Mouse (Mus musculus) liver, postnatal 0 days (tissue): Measurements from ENCODE around the gene Aatf. TPM values are rescaled to one million over a fixed set of nuclear protein-coding genes. Genes with fewer than 3 reads are reported as not detected.
"Not testable (repeated sequence)": the region's sequence is repeated elsewhere in the genome, so short reads cannot be mapped to it uniquely, and the experiment has no call there.

ENCODE experiments used
- ATAC-seq: fragments of 200-750 bp; cut with Nextera tagmentation; 2 replicates; pipeline ENCODE4 v1.8.0; 2017; ENCODE audit warnings: mild to moderate bottlenecking, moderate library complexity
- DNase-seq: peaks from one replicate; pipeline ENCODE4 v3.0.0-alpha.2; 2016
- H3K27ac ChIP-seq: fragments of 300-500 bp; sonication (generic); 2 replicates; pipeline ENCODE4 v1.5.1; 2014; ENCODE audit warnings: antibody characterized with exemption, moderate library complexity, mild to moderate bottlenecking, low read depth
- H3K27me3 ChIP-seq: fragments of 300-500 bp; sonication (generic); 2 replicates; pipeline ENCODE4 v1.6.1; 2014; ENCODE audit warnings: low read length, control low read depth, mixed read lengths; ENCODE audit not compliant: insufficient read depth
- H3K36me3 ChIP-seq: fragments of 300-500 bp; sonication (generic); replicated peaks from 2 replicates; pipeline ENCODE4 v1.6.1; 2014; ENCODE audit warnings: mild to moderate bottlenecking, control low read depth, low read length, moderate library complexity, mixed read lengths; ENCODE audit not compliant: insufficient read depth
- H3K4me1 ChIP-seq: fragments of 300-500 bp; sonication (generic); 2 replicates; pipeline ENCODE4 v1.6.1; 2014; ENCODE audit warnings: antibody characterized with exemption, mild to moderate bottlenecking, control low read depth; ENCODE audit not compliant: insufficient read depth
- H3K4me2 ChIP-seq: fragments of 300-500 bp; sonication (generic); 2 replicates; pipeline ENCODE4 v1.6.1; 2014; ENCODE audit warnings: low read depth, mild to moderate bottlenecking, low read length, moderate library complexity, mixed read lengths
- H3K4me3 ChIP-seq: fragments of 300-500 bp; sonication (generic); 2 replicates; pipeline ENCODE4 v1.5.1; 2014; ENCODE audit warnings: low read depth, low read length
- H3K9ac ChIP-seq: fragments of 300-500 bp; sonication (generic); replicated peaks from 2 replicates; pipeline ENCODE4 v1.6.1; 2014; ENCODE audit warnings: mild to moderate bottlenecking, moderate library complexity
- H3K9me3 ChIP-seq: fragments of 300-500 bp; sonication (generic); 2 replicates; pipeline ENCODE4 v1.6.1; 2016; ENCODE audit warnings: mild to moderate bottlenecking, control low read depth, low read length, mixed read lengths
- CTCF ChIP-seq: sonication (generic); IDR thresholded peaks from 2 replicates; pipeline ENCODE4 v1.5.1; 2016; ENCODE audit warnings: antibody characterized with exemption, low read depth
- EP300 ChIP-seq: IDR thresholded peaks from 2 replicates; pipeline ENCODE4 v1.6.1; 2016; ENCODE audit warnings: antibody characterized with exemption, low read depth, mild to moderate bottlenecking
- WGBS: fragments of 180-500 bp; shearing (Covaris S2); extraction: QIAGEN DNeasy Blood & Tissue Kit; methylation state at CpG from one replicate; pipeline ENCODE4 v1.1.7; 2014; ENCODE audit not compliant: insufficient replicate concordance; 5-methylcytosine and 5-hydroxymethylcytosine counted together
- polyA plus RNA-seq: library from polyadenylated mRNA; unstranded; fragments of >200 nt; fragmentation: Nextera tagmentation; extraction: Ambion mirVana; gene quantifications from 2 replicates; pipeline ENCODE4 v1.2.1, GENCODE M21; 2015

The Aatf gene
- polyA plus RNA-seq, 1 experiment from 2014 or later, result 20.6 TPM

DNA sequence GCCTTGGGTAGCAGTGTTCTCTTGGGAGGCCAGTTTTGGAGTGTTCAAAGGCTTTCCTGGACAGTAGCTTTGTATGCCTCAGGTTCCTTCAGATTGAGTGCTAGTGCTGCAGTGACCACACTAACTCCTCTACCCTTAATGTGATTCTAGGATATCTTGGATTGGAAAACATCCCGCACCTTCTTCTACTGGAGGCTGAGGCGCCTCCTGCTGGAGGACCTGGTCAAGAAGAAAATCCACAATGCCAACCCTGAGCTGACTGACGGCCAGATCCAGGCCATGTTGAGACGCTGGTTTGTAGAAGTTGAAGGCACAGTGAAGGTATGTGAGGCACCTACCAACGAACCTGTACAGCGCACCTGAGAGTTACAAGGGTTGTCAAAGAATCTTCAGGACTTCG, 121.3 kb downstream of the Aatf start:
- H3K27ac ChIP-seq, H3K4me3 ChIP-seq, H3K9ac ChIP-seq, DNase-seq, H3K9me3 ChIP-seq, H3K27me3 ChIP-seq, H3K4me2 ChIP-seq, ATAC-seq, H3K4me1 ChIP-seq: not testable (repeated sequence)
- WGBS, result 80% methylated on average over 7 of the region's 7 CpGs
- TF ChIP-seq CTCF, result peak; percentile 40
- peaks cover 39% of the 10 kb centered on the region for H3K36me3 ChIP-seq

DNA sequence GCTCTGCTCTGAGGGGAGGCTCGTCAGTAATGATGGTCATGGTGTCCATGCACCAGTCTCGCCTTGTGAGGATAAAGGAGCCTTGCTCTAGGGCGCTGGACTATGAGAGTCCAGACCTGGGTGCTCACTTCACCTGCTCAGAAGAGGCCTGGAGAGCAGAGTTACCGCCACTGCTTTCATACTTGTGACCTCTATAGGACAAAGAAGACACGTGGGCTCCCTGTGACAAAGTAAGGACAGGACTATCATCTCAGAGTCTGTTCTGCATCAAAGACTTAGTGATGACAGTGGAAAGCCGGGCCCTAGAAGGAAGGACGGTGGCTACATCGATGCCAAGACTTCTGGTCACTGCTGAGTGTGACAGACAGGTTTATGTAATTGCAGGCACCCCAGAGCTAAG, 122.2 kb downstream of the Aatf start:
- TF ChIP-seq EP300, result no peak
- TF ChIP-seq CTCF, result no peak
- Histone ChIP-seq H3K9ac (no peak overlapping the region), H3K9me3 (no peaks in the 10 kb centered on the region), H3K36me3 (peaks cover 41% of the 10 kb centered on the region), H3K27ac (no peak overlapping the region), H3K4me2 (no peak overlapping the region), H3K4me3 (no peak overlapping the region), H3K4me1 (no peaks in the 10 kb centered on the region), H3K27me3 (no peaks in the 10 kb centered on the region)
- ATAC-seq, result no peak
- 79% methylated on average over 8 of the region's 8 CpGs for WGBS
- DNase-seq, result no peak

DNA sequence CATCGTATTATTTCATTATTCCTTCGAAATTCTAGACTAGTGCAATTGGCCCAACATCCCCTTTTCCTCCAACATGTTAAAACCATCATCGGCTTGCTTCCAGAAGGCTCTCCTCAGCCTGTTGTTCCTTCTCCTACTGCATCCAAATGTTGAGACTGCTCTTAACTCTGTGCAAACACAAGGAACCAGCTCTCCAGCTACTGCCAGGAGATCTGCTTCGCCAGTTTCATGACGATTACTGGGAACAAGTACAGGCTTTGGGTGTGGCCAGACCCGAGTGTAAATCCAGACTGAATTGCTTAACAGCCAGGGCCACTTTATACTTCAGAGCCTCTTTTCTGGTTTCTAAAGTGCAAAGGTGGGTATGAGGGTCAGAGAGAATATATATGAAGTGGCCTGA, 124.0 kb downstream of the Aatf start:
- no peak overlapping the region for H3K4me3 ChIP-seq
- H3K36me3 ChIP-seq, result peaks cover 46% of the 10 kb centered on the region
- ATAC-seq, result no peak

DNA sequence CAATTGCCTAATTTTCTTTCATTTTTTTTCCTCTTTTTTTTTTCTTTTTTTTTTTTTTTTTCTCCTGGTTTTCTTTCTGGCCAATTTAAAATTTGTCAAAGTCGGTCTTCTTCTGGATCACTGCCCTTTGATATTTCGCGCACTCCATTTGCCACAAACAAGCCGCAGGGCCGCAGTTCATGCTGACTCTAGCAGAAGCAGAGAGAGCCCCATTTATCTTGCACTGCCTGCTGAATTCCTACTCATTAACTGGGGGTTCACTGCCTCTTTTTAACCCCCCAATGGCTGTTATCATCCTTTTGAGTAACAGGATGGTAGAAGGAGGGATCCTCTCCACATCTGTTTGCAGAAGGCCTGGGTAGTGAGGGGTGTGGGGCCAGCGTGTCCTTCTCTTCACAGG, 129.4 kb downstream of the Aatf start:
- TF ChIP-seq EP300 (no peak), CTCF (no peak)
- 88% methylated on average over 6 of the region's 6 CpGs for WGBS
- Histone ChIP-seq H3K4me3 (no peak overlapping the region), H3K9ac (no peak overlapping the region), H3K4me2 (no peak overlapping the region), H3K4me1 (no peaks in the 10 kb centered on the region), H3K36me3 (peaks cover 46% of the 10 kb centered on the region), H3K27me3 (no peaks in the 10 kb centered on the region), H3K9me3 (no peaks in the 10 kb centered on the region), H3K27ac (no peak overlapping the region)
- DNase-seq, result no peak
- no peak for ATAC-seq

More for the DNA sequence above, 124.0 kb downstream of the Aatf start:
- Histone ChIP-seq H3K27me3 (no peaks in the 10 kb centered on the region), H3K27ac (no peak overlapping the region), H3K4me2 (no peak overlapping the region), H3K9me3 (no peaks in the 10 kb centered on the region), H3K4me1 (no peaks in the 10 kb centered on the region), H3K9ac (no peak overlapping the region)
- 76% methylated on average over 6 of the region's 6 CpGs for WGBS
- no peak for DNase-seq
- TF ChIP-seq EP300, result no peak

DNA sequence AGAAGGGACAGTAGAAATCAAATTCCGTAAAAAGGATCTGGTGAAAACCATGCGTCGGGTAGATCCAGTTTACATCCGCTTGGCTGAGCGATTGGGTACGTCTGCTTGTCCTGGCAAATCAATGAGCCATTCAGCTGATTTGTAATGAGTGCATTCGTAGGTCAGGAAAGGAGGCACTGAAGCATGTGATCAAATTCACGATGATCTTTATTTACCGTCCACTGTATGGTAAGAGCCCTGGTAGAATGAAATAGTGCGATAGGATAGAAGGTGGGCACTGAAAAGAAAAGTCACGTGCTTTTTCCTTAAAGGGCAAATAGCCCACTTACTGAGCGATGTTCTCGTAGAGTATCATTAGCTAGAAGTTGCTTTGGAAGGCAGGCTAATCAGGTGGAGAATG, 130.9 kb downstream of the Aatf start:
- DNase-seq, result no peak
- no peak for ATAC-seq
- peaks cover 37% of the 10 kb centered on the region for H3K36me3 ChIP-seq

DNA sequence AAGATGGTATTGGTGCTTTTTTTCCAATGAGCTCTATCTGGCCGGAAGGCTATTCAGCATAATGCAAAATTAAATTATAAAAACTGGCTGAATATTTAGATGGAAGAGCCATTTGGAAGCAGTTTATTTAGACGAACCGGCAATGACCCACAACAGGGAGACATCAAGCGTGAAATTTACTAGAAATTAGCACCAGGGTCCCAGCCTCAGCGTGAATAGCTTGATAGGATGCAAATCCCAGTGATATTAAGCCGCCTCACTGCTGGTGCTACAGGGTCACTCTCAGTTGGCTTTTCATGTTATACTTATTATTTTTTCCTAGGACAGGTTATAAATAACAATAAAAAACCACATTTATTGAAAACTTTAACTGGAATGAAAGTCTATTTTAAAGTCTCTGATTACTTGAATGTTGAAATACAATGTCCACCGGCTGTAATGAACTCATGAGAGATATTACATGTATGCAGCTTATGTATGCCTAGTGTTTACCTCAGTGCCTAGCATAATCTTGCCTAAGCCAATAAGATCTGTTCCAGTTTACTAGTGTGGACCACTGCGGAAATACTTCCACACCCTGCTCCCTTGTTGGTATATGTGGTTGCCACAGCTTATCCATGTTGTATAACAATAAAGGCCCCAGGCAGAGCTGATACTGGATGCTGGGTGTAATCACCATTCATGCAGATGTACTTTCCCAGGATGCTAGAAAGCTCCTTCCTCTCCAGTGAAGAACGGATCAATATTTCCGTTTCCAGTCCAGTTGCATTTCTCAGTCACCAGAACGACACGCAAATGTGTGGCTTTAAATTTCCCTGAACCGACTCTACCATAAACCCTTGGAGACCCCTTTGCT, 136.6 kb downstream of the Aatf start:
- no peaks in the 10 kb centered on the region for H3K9me3 ChIP-seq
- TF ChIP-seq EP300 (no peak), CTCF (no peak)
- H3K4me2 ChIP-seq, result no peak overlapping the region
- H3K4me3 ChIP-seq, result no peak overlapping the region
- ATAC-seq (no peak), DNase-seq (no peak)
- WGBS, result 86% methylated on average over 13 of the region's 13 CpGs
- H3K36me3 ChIP-seq, result peaks cover 17% of the 10 kb centered on the region
- no peak overlapping the region for H3K9ac ChIP-seq
- H3K27me3 ChIP-seq, result no peaks in the 10 kb centered on the region
- no peak overlapping the region for H3K27ac ChIP-seq
- no peaks in the 10 kb centered on the region for H3K4me1 ChIP-seq

More for the DNA sequence above, 130.9 kb downstream of the Aatf start:
- H3K9ac ChIP-seq, result no peak overlapping the region
- no peaks in the 10 kb centered on the region for H3K27me3 ChIP-seq
- WGBS, result 91% methylated on average over 13 of the region's 13 CpGs
- no peaks in the 10 kb centered on the region for H3K9me3 ChIP-seq
- TF ChIP-seq EP300, result no peak
- no peak for TF ChIP-seq CTCF
- no peak overlapping the region for H3K4me2 ChIP-seq
- no peak overlapping the region for H3K4me3 ChIP-seq
- H3K27ac ChIP-seq, result no peak overlapping the region
- no peaks in the 10 kb centered on the region for H3K4me1 ChIP-seq
